Mouse (Mus musculus) embryonic facial prominence, embryonic 12.5 days (tissue): ENCODE results near the gene Aldh4a1. TPM values are rescaled to one million over a fixed set of nuclear protein-coding genes. Genes with fewer than 3 reads are reported as not detected.

Experiments
- ATAC-seq: fragments of 200-750 bp; cut with Nextera tagmentation; 2 replicates; pipeline ENCODE4 v1.8.0; 2017; ENCODE audit not compliant: insufficient number of reproducible peaks, insufficient read depth, low FRiP score, low TSS enrichment
- H3K27ac ChIP-seq: fragments of 300-500 bp; sonication (generic); 2 replicates; pipeline ENCODE4 v1.5.1; 2016; ENCODE audit warnings: mild to moderate bottlenecking
- H3K27me3 ChIP-seq: fragments of 300-500 bp; sonication (generic); 2 replicates; pipeline ENCODE4 v1.6.1; 2016; ENCODE audit warnings: mild to moderate bottlenecking, moderate library complexity
- H3K36me3 ChIP-seq: fragments of 300-500 bp; sonication (generic); 2 replicates; pipeline ENCODE4 v1.6.1; 2016; ENCODE audit warnings: mild to moderate bottlenecking
- H3K4me1 ChIP-seq: fragments of 300-500 bp; sonication (generic); 2 replicates; pipeline ENCODE4 v1.6.1; 2016
- H3K4me2 ChIP-seq: fragments of 300-500 bp; sonication (generic); replicated peaks from 2 replicates; pipeline ENCODE4 v1.6.1; 2016; ENCODE audit warnings: mild to moderate bottlenecking, moderate library complexity
- H3K4me3 ChIP-seq: fragments of 300-500 bp; sonication (generic); 2 replicates; pipeline ENCODE4 v1.5.1; 2016; ENCODE audit warnings: mild to moderate bottlenecking
- H3K9ac ChIP-seq: fragments of 300-500 bp; sonication (generic); 2 replicates; pipeline ENCODE4 v1.6.1; 2016; ENCODE audit warnings: mild to moderate bottlenecking, moderate library complexity
- H3K9me3 ChIP-seq: fragments of 300-500 bp; sonication (generic); 2 replicates; pipeline ENCODE4 v1.6.1; 2016; ENCODE audit warnings: mild to moderate bottlenecking, moderate library complexity
- WGBS: fragments of 180-500 bp; shearing (Covaris S2); methylation state at CpG from one replicate; pipeline ENCODE4 v1.1.7; 2016; 5-methylcytosine and 5-hydroxymethylcytosine counted together
- polyA plus RNA-seq: library from polyadenylated mRNA; unstranded; fragments of >200 nt; fragmentation: Nextera tagmentation; extraction: Ambion mirVana; gene quantifications from 2 replicates; pipeline ENCODE4 v1.2.1, GENCODE M21; 2016

Gene Aldh4a1
- polyA plus RNA-seq, 1 experiment from 2014 or later, result 27.1 TPM

DNA sequence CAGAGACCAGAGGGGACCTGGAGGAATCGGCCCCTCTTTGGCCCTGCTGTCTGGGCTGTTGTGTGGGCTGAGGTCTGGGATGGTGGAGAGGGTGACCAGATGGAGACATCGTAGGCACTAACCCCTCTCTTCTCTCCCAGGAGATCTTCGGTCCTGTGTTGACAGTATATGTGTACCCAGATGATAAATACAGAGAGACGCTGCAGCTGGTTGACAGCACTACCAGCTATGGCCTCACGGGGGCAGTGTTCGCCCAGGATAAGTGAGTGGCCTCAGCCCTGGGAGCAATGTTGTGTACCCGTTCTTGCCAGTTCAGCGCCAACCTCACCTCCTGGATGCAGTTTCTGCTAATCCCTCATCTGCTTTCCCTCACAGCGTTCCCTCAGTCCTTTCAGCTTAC is 21.3 kb downstream of the Aldh4a1 start:
- no peak overlapping the region for H3K4me3 ChIP-seq
- H3K27me3 ChIP-seq, result peaks cover 36% of the 10 kb centered on the region
- H3K4me1 ChIP-seq, result peaks cover 14% of the 10 kb centered on the region
- no peaks in the 10 kb centered on the region for H3K9me3 ChIP-seq
- H3K9ac ChIP-seq, result no peak overlapping the region
- no peak for ATAC-seq
- 13% methylated on average over 9 of the region's 9 CpGs for WGBS
- H3K27ac ChIP-seq, result no peak overlapping the region
- peaks cover 14% of the 10 kb centered on the region for H3K36me3 ChIP-seq
- H3K4me2 ChIP-seq, result no peak overlapping the region

GRCm38 (mm10) chr4:139646916-139647315 is 24.2 kb downstream of the Aldh4a1 start:
- Histone ChIP-seq H3K27me3 (peaks cover 19% of the 10 kb centered on the region), H3K9ac (no peak overlapping the region), H3K36me3 (peaks cover 14% of the 10 kb centered on the region), H3K9me3 (no peaks in the 10 kb centered on the region), H3K4me3 (no peak overlapping the region), H3K4me2 (no peak overlapping the region), H3K4me1 (peaks cover 6% of the 10 kb centered on the region; the same call in 1 of the 2 replicates), H3K27ac (no peak overlapping the region)
- no peak for ATAC-seq
- WGBS, result 81% methylated on average over 7 of the region's 7 CpGs

DNA sequence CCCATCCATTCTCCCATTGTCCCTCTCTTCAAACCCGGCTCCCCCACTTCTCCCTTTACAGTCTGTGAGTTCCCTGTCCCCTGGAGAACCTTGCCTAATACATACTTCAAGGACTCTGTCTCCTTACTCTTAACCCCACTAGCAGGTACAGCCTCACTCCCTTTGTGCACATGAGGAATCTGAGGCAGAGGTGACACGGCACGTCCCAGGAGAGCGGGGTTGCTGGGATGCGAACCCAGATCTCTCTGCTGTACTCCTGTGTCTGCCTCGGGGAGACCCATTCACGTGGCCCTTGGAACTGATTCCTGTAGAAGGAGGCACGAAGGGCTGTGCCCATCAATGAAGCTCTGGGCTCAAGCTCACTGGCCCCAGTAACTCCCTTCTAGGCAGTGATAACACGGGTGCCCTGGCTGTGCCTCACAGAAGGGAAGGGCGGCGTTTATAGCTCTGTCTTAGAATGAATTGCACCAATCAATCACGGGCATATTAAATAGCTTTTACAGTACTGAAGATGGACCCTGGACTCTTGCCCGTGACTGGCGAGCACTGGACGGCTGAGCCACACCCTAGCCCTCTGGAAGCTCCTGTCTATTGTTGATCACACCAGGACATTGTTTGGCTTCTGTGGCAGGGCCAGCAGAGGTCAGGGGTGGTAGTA is 27.5 kb downstream of the Aldh4a1 start:
- 83% methylated on average over 15 of the region's 15 CpGs for WGBS
- Histone ChIP-seq H3K4me1 (no peaks in the 10 kb centered on the region), H3K9me3 (no peaks in the 10 kb centered on the region), H3K36me3 (peaks cover 9% of the 10 kb centered on the region), H3K4me2 (no peak overlapping the region), H3K27ac (no peak overlapping the region), H3K27me3 (0 out of 2 replicates have a peak, but pooled peaks cover 2% of the 10 kb centered on the region), H3K9ac (no peak overlapping the region), H3K4me3 (no peak overlapping the region)
- no peak for ATAC-seq

DNA sequence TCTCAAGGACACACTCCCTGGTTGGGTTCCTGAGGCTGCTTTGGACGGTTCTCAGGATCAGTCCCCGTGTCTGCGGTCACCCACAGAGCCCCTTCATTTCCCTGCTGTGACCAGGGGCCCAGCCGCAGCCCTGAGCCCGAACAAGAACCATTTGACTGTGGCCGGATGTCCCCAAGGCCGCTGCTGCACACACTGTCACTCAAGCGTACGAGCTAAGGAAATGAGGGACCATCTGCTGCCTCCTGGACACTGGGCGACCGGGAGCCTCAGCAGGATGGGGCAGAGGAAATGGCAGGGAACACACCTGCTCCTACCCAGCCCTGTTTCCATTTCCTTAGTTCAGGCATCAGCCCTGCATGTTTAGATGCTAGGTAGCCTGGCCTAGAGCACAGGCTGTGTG is 28.2 kb downstream of the Aldh4a1 start:
- 72% methylated on average over 11 of the region's 11 CpGs for WGBS
- Histone ChIP-seq H3K4me3 (no peak overlapping the region), H3K9me3 (no peaks in the 10 kb centered on the region), H3K9ac (no peak overlapping the region), H3K27ac (no peak overlapping the region), H3K4me1 (no peaks in the 10 kb centered on the region), H3K36me3 (peaks cover 9% of the 10 kb centered on the region), H3K27me3 (0 out of 2 replicates have a peak, but pooled peaks cover 2% of the 10 kb centered on the region), H3K4me2 (no peak overlapping the region)
- ATAC-seq, result no peak

GRCm38 (mm10) chr4:139653238-139653637 is 30.6 kb downstream of the Aldh4a1 start, which contains the start of gene Tas1r2:
Gene Tas1r2 (plus strand): TSS chr4:139653538.
- 82% methylated on average over 8 of the region's 8 CpGs for WGBS
- 0 out of 2 replicates have a peak, but pooled peaks cover 2% of the 10 kb centered on the region for H3K27me3 ChIP-seq
- no peak within 1 kb of the TSS for H3K4me3 ChIP-seq
- no peak within 1 kb of the TSS for H3K4me2 ChIP-seq
- no peaks in the 10 kb centered on the region for H3K9me3 ChIP-seq
- no peak within 1 kb of the TSS for H3K9ac ChIP-seq
- peaks cover 5% of the 10 kb centered on the region for H3K36me3 ChIP-seq
- ATAC-seq, result no peak
- no peaks in the 10 kb centered on the region for H3K4me1 ChIP-seq
- H3K27ac ChIP-seq, result no peak within 1 kb of the TSS

DNA sequence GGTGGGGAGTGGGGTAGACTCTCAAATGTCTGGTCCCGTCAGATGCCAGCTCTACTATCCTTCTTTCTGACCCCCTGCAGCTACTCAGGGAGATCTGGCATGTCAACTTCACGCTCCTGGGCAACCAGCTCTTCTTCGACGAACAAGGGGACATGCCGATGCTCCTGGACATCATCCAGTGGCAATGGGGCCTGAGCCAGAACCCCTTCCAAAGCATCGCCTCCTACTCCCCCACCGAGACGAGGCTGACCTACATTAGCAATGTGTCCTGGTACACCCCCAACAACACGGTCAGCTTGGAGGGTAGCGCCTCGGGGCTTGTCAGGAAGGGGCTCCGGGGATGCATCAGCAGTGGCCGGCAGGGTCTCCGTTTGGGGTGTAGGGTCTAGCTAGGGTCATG is 39.2 kb downstream of the Aldh4a1 start:
- no peak overlapping the region for H3K4me3 ChIP-seq
- ATAC-seq, result no peak
- no peak overlapping the region for H3K9ac ChIP-seq
- no peaks in the 10 kb centered on the region for H3K4me1 ChIP-seq
- H3K36me3 ChIP-seq, result no peaks in the 10 kb centered on the region
- H3K27ac ChIP-seq, result no peak overlapping the region
- no peaks in the 10 kb centered on the region for H3K27me3 ChIP-seq
- no peaks in the 10 kb centered on the region for H3K9me3 ChIP-seq
- no peak overlapping the region for H3K4me2 ChIP-seq
- 88% methylated on average over 14 of the region's 14 CpGs for WGBS

- Histone ChIP-seq H3K4me1 (no peaks in the 10 kb centered on the region), H3K27me3 (0 out of 2 replicates have a peak, but pooled peaks cover under 1% of the 10 kb centered on the region), H3K4me2 (no peak overlapping the region), H3K27ac (no peak overlapping the region), H3K36me3 (no peaks in the 10 kb centered on the region), H3K9me3 (no peaks in the 10 kb centered on the region), H3K9ac (no peak overlapping the region), H3K4me3 (no peak overlapping the region)
- WGBS, result 74% methylated on average over 6 of the region's 6 CpGs
- ATAC-seq, result no peak
Measured at GRCm38 (mm10) chr4:139667632-139668031, 45.0 kb downstream of the Aldh4a1 start.

GRCm38 (mm10) chr4:139669847-139670246 is 47.2 kb downstream of the Aldh4a1 start:
- Histone ChIP-seq H3K4me1 (no peaks in the 10 kb centered on the region), H3K9ac (no peak overlapping the region), H3K4me3 (no peak overlapping the region), H3K27me3 (peaks cover 5% of the 10 kb centered on the region; the same call in 1 of the 2 replicates), H3K4me2 (no peak overlapping the region), H3K27ac (no peak overlapping the region), H3K9me3 (no peaks in the 10 kb centered on the region), H3K36me3 (no peaks in the 10 kb centered on the region)
- no peak for ATAC-seq
- WGBS, result 25% methylated on average over 6 of the region's 6 CpGs

DNA sequence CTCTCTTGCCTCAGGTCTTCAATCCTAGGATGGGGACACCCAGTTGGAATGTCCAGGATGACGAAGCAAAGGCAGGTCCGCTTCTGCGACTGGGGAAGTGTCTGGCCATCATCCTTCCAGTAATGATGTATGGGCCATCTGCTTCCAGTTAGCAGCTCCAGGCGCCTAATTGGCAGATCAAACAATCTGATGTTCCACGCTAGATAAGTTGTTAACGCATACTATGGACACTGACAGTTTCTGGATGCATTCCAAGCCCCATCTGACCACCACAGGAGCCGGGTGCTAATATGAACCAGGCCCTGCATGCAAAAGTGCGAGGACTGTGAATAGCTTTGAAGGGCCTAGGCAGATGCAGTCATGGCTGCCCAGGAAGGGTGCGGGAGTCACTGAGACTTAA is 53.0 kb downstream of the Aldh4a1 start:
- no peak overlapping the region for H3K27ac ChIP-seq
- no peak overlapping the region for H3K4me2 ChIP-seq
- peaks cover 4% of the 10 kb centered on the region; the same call in 1 of the 2 replicates for H3K9me3 ChIP-seq
- H3K36me3 ChIP-seq, result no peaks in the 10 kb centered on the region
- no peak for ATAC-seq
- WGBS, result 42% methylated on average over 9 of the region's 9 CpGs
- peaks cover 9% of the 10 kb centered on the region; the same call in 1 of the 2 replicates for H3K27me3 ChIP-seq
- H3K4me1 ChIP-seq, result no peaks in the 10 kb centered on the region
- H3K9ac ChIP-seq, result no peak overlapping the region
- no peak overlapping the region for H3K4me3 ChIP-seq

DNA sequence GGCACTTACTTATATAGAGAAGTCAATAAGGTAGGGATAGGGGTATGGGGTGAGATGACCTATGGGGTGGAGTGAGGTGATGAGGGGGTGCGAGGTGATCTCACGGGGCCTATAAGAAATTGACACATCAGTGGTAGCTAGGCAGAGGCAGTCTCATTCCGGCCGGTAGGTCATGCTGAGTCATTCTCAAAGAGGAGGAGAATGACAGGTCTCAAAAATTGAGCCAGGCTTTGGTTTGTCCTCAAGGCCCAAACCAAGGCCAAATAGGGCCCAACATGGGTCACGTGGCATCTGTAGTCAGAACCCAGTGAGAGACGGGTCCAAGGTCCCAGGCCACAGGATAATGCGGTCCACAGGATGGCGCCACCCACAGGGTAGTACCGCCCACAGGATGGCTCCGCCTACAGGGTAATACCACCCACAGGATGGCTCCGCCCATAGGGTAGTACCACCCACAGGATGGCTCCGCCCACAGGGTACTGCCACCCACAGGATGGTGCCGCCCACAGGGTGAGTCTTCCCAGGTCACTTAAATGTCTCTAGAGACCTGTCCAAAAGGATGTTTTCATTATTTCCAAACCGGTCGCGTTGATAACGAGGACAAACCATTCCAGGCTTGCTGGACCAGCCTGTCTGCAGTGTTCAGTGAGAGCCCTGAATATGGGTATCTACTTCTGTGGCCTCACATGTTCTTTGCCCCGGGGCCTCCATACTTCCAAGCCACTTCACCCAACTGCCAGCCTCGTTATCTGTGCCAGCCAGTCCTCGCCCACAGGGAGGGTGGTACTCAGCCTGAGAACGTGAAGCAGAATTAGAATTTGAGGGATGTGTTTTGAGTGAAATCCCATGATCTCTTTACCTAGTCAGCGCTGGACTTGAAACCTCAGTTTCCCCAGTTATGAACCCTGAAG is 61.3 kb downstream of the Aldh4a1 start:
- no peak for ATAC-seq
- H3K27ac ChIP-seq, result no peak overlapping the region
- H3K9me3 ChIP-seq, result no peaks in the 10 kb centered on the region
- H3K4me1 ChIP-seq, result no peaks in the 10 kb centered on the region
- WGBS, result 77% methylated on average over 22 of the region's 22 CpGs
- H3K9ac ChIP-seq, result no peak overlapping the region
- no peaks in the 10 kb centered on the region for H3K36me3 ChIP-seq
- H3K27me3 ChIP-seq, result no peaks in the 10 kb centered on the region
- no peak overlapping the region for H3K4me2 ChIP-seq
- no peak overlapping the region for H3K4me3 ChIP-seq

- no peaks in the 10 kb centered on the region for H3K27me3 ChIP-seq
- no peaks in the 10 kb centered on the region for H3K36me3 ChIP-seq
- 0 out of 2 replicates have a peak, but pooled peaks cover 3% of the 10 kb centered on the region for H3K4me1 ChIP-seq
- H3K27ac ChIP-seq, result no peak overlapping the region
- H3K9ac ChIP-seq, result no peak overlapping the region
- WGBS, result 3% methylated on average over 3 of the region's 3 CpGs
- H3K4me2 ChIP-seq, result no peak overlapping the region
- ATAC-seq, result no peak
- no peak overlapping the region for H3K4me3 ChIP-seq
- no peaks in the 10 kb centered on the region for H3K9me3 ChIP-seq
Measured at GRCm38 (mm10) chr4:139684639-139685017, 62.0 kb downstream of the Aldh4a1 start.

GRCm38 (mm10) chr4:139688058-139688457 is 65.4 kb downstream of the Aldh4a1 start:
- Histone ChIP-seq H3K27ac (no peak overlapping the region), H3K9me3 (no peaks in the 10 kb centered on the region), H3K4me2 (no peak overlapping the region), H3K9ac (no peak overlapping the region), H3K36me3 (no peaks in the 10 kb centered on the region), H3K27me3 (peaks cover 17% of the 10 kb centered on the region), H3K4me1 (0 out of 2 replicates have a peak, but pooled peaks cover 8% of the 10 kb centered on the region), H3K4me3 (no peak overlapping the region)
- WGBS, result 68% methylated on average over 9 of the region's 9 CpGs
- ATAC-seq, result no peak
